Mouse (Mus musculus) hindbrain, embryonic 16.5 days (tissue): ENCODE results near the gene Xcl1. TPM values are rescaled to one million over a fixed set of nuclear protein-coding genes. Genes with fewer than 3 reads are reported as not detected.

Experiments
- ATAC-seq: fragments of 200-750 bp; cut with Nextera tagmentation; 2 replicates; pipeline ENCODE4 v1.8.0; 2017; ENCODE audit warnings: moderate TSS enrichment, moderate library complexity
- H3K27ac ChIP-seq: fragments of 300-500 bp; sonication (generic); 2 replicates; pipeline ENCODE4 v1.5.1; 2014; ENCODE audit warnings: low read depth, mild to moderate bottlenecking, control low read depth, low read length, moderate library complexity
- H3K27me3 ChIP-seq: fragments of 300-500 bp; sonication (generic); replicated peaks from 2 replicates; pipeline ENCODE4 v1.6.1; 2014; ENCODE audit warnings: low read length; ENCODE audit not compliant: control insufficient read depth, insufficient read depth
- H3K36me3 ChIP-seq: fragments of 300-500 bp; sonication (generic); 2 replicates; pipeline ENCODE4 v1.6.1; 2014; ENCODE audit warnings: mild to moderate bottlenecking, low read length, moderate library complexity, mixed read lengths; ENCODE audit not compliant: control insufficient read depth, insufficient read depth
- H3K4me1 ChIP-seq: fragments of 300-500 bp; sonication (generic); 2 replicates; pipeline ENCODE4 v1.6.1; 2014; ENCODE audit warnings: low read depth, low read length; ENCODE audit not compliant: control insufficient read depth, insufficient read depth
- H3K4me2 ChIP-seq: fragments of 300-500 bp; sonication (generic); 2 replicates; pipeline ENCODE4 v1.6.1; 2014; ENCODE audit warnings: mild to moderate bottlenecking, low read length, control low read depth, moderate library complexity
- H3K4me3 ChIP-seq: fragments of 300-500 bp; sonication (generic); 2 replicates; pipeline ENCODE4 v1.5.1; 2014; ENCODE audit warnings: mild to moderate bottlenecking, low read length, control low read depth, moderate library complexity
- H3K9ac ChIP-seq: fragments of 300-500 bp; sonication (generic); 2 replicates; pipeline ENCODE4 v1.6.1; 2014; ENCODE audit warnings: low read depth, mild to moderate bottlenecking, control low read depth, low read length, moderate library complexity
- H3K9me3 ChIP-seq: fragments of 300-500 bp; sonication (generic); 2 replicates; pipeline ENCODE4 v1.6.1; 2014; ENCODE audit warnings: mild to moderate bottlenecking, low read length, moderate library complexity; ENCODE audit not compliant: control insufficient read depth
- WGBS: fragments of 180-500 bp; shearing (Covaris S2); extraction: QIAGEN DNeasy Blood & Tissue Kit; methylation state at CpG from one replicate; pipeline ENCODE4 v1.1.7; 2014; 5-methylcytosine and 5-hydroxymethylcytosine counted together
- polyA plus RNA-seq: library from polyadenylated mRNA; unstranded; fragments of >200 nt; fragmentation: Nextera tagmentation; extraction: Ambion mirVana; gene quantifications from 2 replicates; pipeline ENCODE4 v1.2.1, GENCODE M21; 2015

Xcl1 gene
- polyA plus RNA-seq, 1 experiment from 2014 or later = not detected

DNA sequence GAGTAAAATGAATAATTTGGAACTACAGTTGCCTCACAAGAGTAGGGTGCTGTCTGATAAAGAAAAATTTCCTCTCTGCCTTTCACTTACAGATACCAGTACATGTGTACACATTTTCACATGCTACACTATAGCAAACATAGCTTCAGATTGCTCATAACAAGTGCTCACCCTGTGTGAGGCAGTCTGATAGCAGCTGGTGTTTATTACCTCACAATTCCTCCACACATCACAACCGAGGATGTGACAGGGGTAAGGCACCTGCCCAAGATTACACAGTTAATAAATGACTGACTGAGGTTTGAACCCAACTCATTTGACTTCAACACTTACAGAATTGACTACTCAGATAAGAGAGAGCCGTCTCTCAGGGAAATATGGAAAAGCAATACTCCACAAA lies 25.3 kb upstream of the Xcl1 start:
- ATAC-seq = no peak
- Histone ChIP-seq H3K9me3 (no peaks in the 10 kb centered on the region), H3K36me3 (no peaks in the 10 kb centered on the region), H3K4me1 (no peaks in the 10 kb centered on the region), H3K27ac (no peak overlapping the region), H3K4me2 (no peak overlapping the region), H3K9ac (no peak overlapping the region), H3K4me3 (no peak overlapping the region), H3K27me3 (no peaks in the 10 kb centered on the region)
- WGBS = 43% methylated on average over 2 of the region's 2 CpGs

GRCm38 (mm10) chr1:164959787-164960385 lies 24.6 kb upstream of the Xcl1 start:
- no peaks in the 10 kb centered on the region for H3K4me1 ChIP-seq
- no peaks in the 10 kb centered on the region for H3K36me3 ChIP-seq
- H3K9me3 ChIP-seq = no peaks in the 10 kb centered on the region
- no peak overlapping the region for H3K9ac ChIP-seq
- no peak overlapping the region for H3K4me3 ChIP-seq
- H3K4me2 ChIP-seq = no peak overlapping the region
- no peak for ATAC-seq
- 28% methylated on average over 11 of the region's 11 CpGs for WGBS
- no peak overlapping the region for H3K27ac ChIP-seq
- H3K27me3 ChIP-seq = no peaks in the 10 kb centered on the region

- WGBS = 93% methylated on average over 3 of the region's 3 CpGs
- Histone ChIP-seq H3K36me3 (no peaks in the 10 kb centered on the region), H3K27ac (no peak overlapping the region), H3K27me3 (no peaks in the 10 kb centered on the region), H3K9me3 (no peaks in the 10 kb centered on the region), H3K9ac (no peak overlapping the region), H3K4me2 (no peak overlapping the region), H3K4me3 (no peak overlapping the region), H3K4me1 (no peaks in the 10 kb centered on the region)
- no peak for ATAC-seq
These were observed 23.8 kb upstream of the Xcl1 start for GRCm38 (mm10) chr1:164959160-164959559.

GRCm38 (mm10) chr1:164957974-164958373 lies 22.6 kb upstream of the Xcl1 start:
- WGBS = 96% methylated on average over 3 of the region's 3 CpGs
- no peaks in the 10 kb centered on the region for H3K9me3 ChIP-seq
- no peak overlapping the region for H3K27ac ChIP-seq
- H3K4me3 ChIP-seq = no peak overlapping the region
- no peak for ATAC-seq
- no peaks in the 10 kb centered on the region for H3K4me1 ChIP-seq
- H3K27me3 ChIP-seq = no peaks in the 10 kb centered on the region
- H3K36me3 ChIP-seq = no peaks in the 10 kb centered on the region
- no peak overlapping the region for H3K4me2 ChIP-seq
- H3K9ac ChIP-seq = no peak overlapping the region

- H3K27me3 ChIP-seq = no peaks in the 10 kb centered on the region
- WGBS = 87% methylated on average over 3 of the region's 3 CpGs
These were observed 21.5 kb upstream of the Xcl1 start for GRCm38 (mm10) chr1:164956725-164957399.

DNA sequence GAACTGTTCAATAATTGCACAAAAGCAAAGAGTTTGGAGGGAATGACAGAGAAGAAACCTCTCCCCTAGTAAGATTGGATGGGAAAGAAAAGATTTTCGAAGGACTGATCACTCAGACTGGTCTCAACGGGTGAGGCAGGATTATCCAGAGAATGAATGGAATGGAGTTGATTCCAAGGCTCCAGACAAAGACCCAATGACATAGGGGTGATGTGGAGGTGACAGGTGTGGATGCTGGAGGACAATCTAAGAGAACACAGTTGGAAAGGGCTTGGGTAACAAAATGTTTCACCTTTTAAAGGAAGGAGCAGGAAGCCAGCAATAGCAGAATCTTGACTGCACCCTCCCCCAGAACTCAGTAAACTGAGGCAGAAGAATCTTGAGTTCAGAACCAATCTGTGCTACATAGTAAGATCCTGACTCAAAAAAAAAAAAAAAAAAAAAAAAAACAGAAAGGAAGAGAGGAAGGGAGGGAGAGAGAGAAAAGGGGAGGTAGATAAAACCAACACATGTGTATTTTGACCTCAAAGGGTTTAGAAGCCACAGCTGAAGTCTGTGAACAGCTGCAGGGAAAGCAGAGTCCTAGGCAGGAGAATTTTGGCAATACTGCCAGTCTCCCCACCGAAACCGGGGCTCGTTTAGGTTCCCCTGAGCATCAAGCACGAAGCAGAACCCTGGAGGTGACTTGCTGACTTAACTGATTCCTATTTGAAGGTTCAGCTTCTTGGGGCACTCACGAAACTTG lies 20.3 kb upstream of the Xcl1 start:
- 75% methylated on average over 7 of the region's 7 CpGs for WGBS
- no peaks in the 10 kb centered on the region for H3K9me3 ChIP-seq
- no peaks in the 10 kb centered on the region for H3K36me3 ChIP-seq
- no peak overlapping the region for H3K4me2 ChIP-seq
- no peak for ATAC-seq
- no peaks in the 10 kb centered on the region for H3K4me1 ChIP-seq
- no peak overlapping the region for H3K4me3 ChIP-seq
- H3K27ac ChIP-seq = no peak overlapping the region
- no peak overlapping the region for H3K9ac ChIP-seq
- no peaks in the 10 kb centered on the region for H3K27me3 ChIP-seq

More at GRCm38 (mm10) chr1:164956725-164957399, 21.5 kb upstream of the Xcl1 start:
- Histone ChIP-seq H3K27ac (no peak overlapping the region), H3K4me3 (no peak overlapping the region), H3K9me3 (no peaks in the 10 kb centered on the region), H3K9ac (no peak overlapping the region), H3K36me3 (no peaks in the 10 kb centered on the region), H3K4me1 (no peaks in the 10 kb centered on the region), H3K4me2 (no peak overlapping the region)
- ATAC-seq = no peak

GRCm38 (mm10) chr1:164953574-164953973 lies 18.2 kb upstream of the Xcl1 start:
- H3K9me3 ChIP-seq = no peaks in the 10 kb centered on the region
- H3K27ac ChIP-seq = no peak overlapping the region
- H3K4me1 ChIP-seq = no peaks in the 10 kb centered on the region
- H3K9ac ChIP-seq = no peak overlapping the region
- H3K4me3 ChIP-seq = no peak overlapping the region
- WGBS = 87% methylated on average over 6 of the region's 6 CpGs
- no peaks in the 10 kb centered on the region for H3K27me3 ChIP-seq
- ATAC-seq = no peak
- no peaks in the 10 kb centered on the region for H3K36me3 ChIP-seq
- H3K4me2 ChIP-seq = no peak overlapping the region

GRCm38 (mm10) chr1:164936060-164936459 lies 733 bp upstream of the Xcl1 start:
- no peak for ATAC-seq
- Histone ChIP-seq H3K36me3 (no peaks in the 10 kb centered on the region), H3K9me3 (no peaks in the 10 kb centered on the region), H3K27ac (no peak overlapping the region), H3K4me2 (no peak overlapping the region), H3K9ac (no peak overlapping the region), H3K27me3 (no peaks in the 10 kb centered on the region), H3K4me1 (no peaks in the 10 kb centered on the region), H3K4me3 (no peak overlapping the region)
- WGBS = 78% methylated on average over 2 of the region's 2 CpGs

DNA sequence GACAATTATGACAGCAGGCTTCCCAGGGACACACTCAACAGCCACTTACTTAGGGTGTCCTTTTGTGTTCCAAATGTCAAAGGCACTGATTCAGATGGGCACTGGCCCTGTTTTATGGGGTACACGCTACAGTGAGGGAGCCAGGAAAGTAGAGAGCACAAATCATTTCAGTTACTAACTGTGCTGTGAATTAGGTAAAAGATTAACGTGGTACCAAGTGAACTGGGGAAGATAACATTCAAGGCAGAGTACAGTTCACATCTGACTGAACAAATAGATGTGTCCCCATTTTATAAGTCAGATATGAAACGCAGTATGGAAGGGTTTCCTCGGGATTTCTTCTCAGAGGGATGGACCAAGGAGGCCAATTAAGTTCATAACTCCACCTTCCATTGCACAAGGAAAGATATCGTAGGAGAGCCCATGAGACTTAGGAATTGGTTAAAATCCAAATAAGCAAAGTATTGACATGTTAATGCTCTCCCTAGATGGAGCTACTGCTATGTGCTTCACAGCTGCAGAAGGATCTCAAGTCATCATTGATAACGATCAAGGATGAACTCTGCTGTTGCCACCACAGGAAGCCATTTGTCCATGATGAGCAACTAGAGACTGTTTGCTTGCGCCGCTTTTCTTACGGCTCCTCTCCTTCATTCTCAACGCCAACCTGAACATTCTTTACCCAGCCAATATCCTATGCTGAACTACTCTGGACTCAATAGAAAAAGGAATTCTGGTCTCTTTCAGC lies 1.7 kb downstream of the Xcl1 start:
- no peak overlapping the region for H3K4me3 ChIP-seq
- no peak overlapping the region for H3K27ac ChIP-seq
- no peaks in the 10 kb centered on the region for H3K9me3 ChIP-seq
- no peaks in the 10 kb centered on the region for H3K4me1 ChIP-seq
- no peaks in the 10 kb centered on the region for H3K36me3 ChIP-seq
- H3K27me3 ChIP-seq = no peaks in the 10 kb centered on the region
- H3K9ac ChIP-seq = no peak overlapping the region
- 90% methylated on average over 10 of the region's 10 CpGs for WGBS
- no peak for ATAC-seq
- H3K4me2 ChIP-seq = no peak overlapping the region
